Comparison of ENCODE assay signal across 8 mouse cellular contexts in genomic region chr11:76456233-76456632, GRCm38 (mm10). TPM values are rescaled to one million over a fixed set of nuclear protein-coding genes. Genes with fewer than 3 reads are reported as not detected.
DNase-seq lines count a peak whose midpoint lies in the region; ATAC-seq and TF ChIP-seq lines count a peak whose summit lies in the region.

No protein-coding gene starts in this region.

- intact Hi-C loops in heart, postnatal 25 days (cut with DNase I), result loop anchor here (1.0 to 10.0 kb wide), 5 partner anchors 40 to 204 kb away; no protein-coding TSS in a partner anchor

- DNase-seq in ES-CJ7 (ENCODE audit: low read depth, low spot score), result peak; percentile 89
- DNase-seq in c-Kit-positive CD71-positive TER-119-negative erythroid progenitor cells, embryonic 14.5 days (ENCODE audit: low read depth), result peak; percentile 53
- peak; percentile 60 for DNase-seq in heart, postnatal 25 days (ENCODE audit: low spot score)
- DNase-seq in layer of hippocampus, adult 11-12 months (ENCODE audit: low spot score), result peak; percentile 86
- peak; percentile 92 for DNase-seq in lung, embryonic 14.5 days
- DNase-seq in thymus, adult 18-20 months, result peak; percentile 73 to 77

- H3K4me2 ChIP-seq in forebrain, embryonic 13.5 days, result no peak overlapping the region
- H3K4me2 ChIP-seq in lung, embryonic 14.5 days, result no peak overlapping the region

- peaks cover 83% of the 10 kb centered on the region for H3K36me3 ChIP-seq in forebrain, embryonic 13.5 days (ENCODE audit: poor library complexity, severe bottlenecking)
- H3K36me3 ChIP-seq in lung, embryonic 14.5 days (ENCODE audit: insufficient read depth), result peaks cover 48% of the 10 kb centered on the region

- no peak overlapping the region for H3K4me3 ChIP-seq in forebrain, embryonic 13.5 days
- no peak overlapping the region for H3K4me3 ChIP-seq in lung, embryonic 14.5 days (ENCODE audit: low read depth, low read length)
- H3K4me3 ChIP-seq in olfactory bulb, adult 2 months (ENCODE audit: insufficient read depth, low read depth, low read length), result no peak overlapping the region

- peak; percentile 62; the same call in 1 of the 2 replicates for ATAC-seq in forebrain, embryonic 13.5 days
- ATAC-seq in lung, embryonic 14.5 days (ENCODE audit: insufficient read depth), result peak; percentile 75

- TF ChIP-seq POLR2A in olfactory bulb, adult 2 months (IDR thresholded peaks at IDR 0.05; ENCODE audit: insufficient read depth, low read depth, low read length), result no peak

- H3K4me1 ChIP-seq in forebrain, embryonic 13.5 days, result peaks cover 11% of the 10 kb centered on the region
- H3K4me1 ChIP-seq in lung, embryonic 14.5 days (ENCODE audit: insufficient read depth), result no peaks in the 10 kb centered on the region
- H3K4me1 ChIP-seq in olfactory bulb, adult 2 months (ENCODE audit: control insufficient read depth, insufficient read depth, low read length), result peaks cover 4% of the 10 kb centered on the region

- no peaks in the 10 kb centered on the region for H3K27me3 ChIP-seq in forebrain, embryonic 13.5 days
- no peaks in the 10 kb centered on the region for H3K27me3 ChIP-seq in lung, embryonic 14.5 days (ENCODE audit: insufficient read depth, low read length)

- H3K27ac ChIP-seq in forebrain, embryonic 13.5 days, result peak overlapping the region; percentile 54; the same call in 1 of the 2 replicates
- H3K27ac ChIP-seq in lung, embryonic 14.5 days (ENCODE audit: low read depth), result no peak overlapping the region
- no peak overlapping the region for H3K27ac ChIP-seq in olfactory bulb, adult 2 months (ENCODE audit: insufficient read depth, low read depth, low read length)

- H3K9ac ChIP-seq in forebrain, embryonic 13.5 days, result no peak overlapping the region; the same call in 1 of the 2 replicates
- no peak overlapping the region for H3K9ac ChIP-seq in lung, embryonic 14.5 days

- H3K9me3 ChIP-seq in forebrain, embryonic 13.5 days (replicated peaks), result no peaks in the 10 kb centered on the region
- no peaks in the 10 kb centered on the region for H3K9me3 ChIP-seq in lung, embryonic 14.5 days (ENCODE audit: low read depth, low read length)

- TF ChIP-seq CTCF in lung, embryonic 14.5 days (IDR thresholded peaks at IDR 0.05; ENCODE audit: low read depth), result peak; percentile 99
- peak; percentile 83 for TF ChIP-seq CTCF in olfactory bulb, adult 2 months (IDR thresholded peaks at IDR 0.05; ENCODE audit: insufficient read depth, low read depth, low read length)

- WGBS in forebrain, embryonic 13.5 days, result 15% methylated on average over 6 of the region's 6 CpGs
- WGBS in lung, embryonic 14.5 days, result 16% methylated on average over 6 of the region's 6 CpGs
- 11% methylated on average over 6 of the region's 6 CpGs for WGBS in olfactory bulb, adult 2 months

RNA-seq across cellular contexts. Expression of gene Timm22, which starts 49.5 kb away (rescaled TPM):
- polyA plus RNA-seq in forebrain, embryonic 13.5 days (2015; fragmentation: Nextera tagmentation; extraction: Ambion mirVana), result 102 and 104 TPM in 2 replicates
- 10 to 100 TPM; 51.1 to 57.1 TPM for total RNA-seq in heart, postnatal 25 days (2021)
- polyA plus RNA-seq in lung, embryonic 14.5 days (2014; fragmentation: Nextera tagmentation; extraction: Ambion mirVana), result 120 and 127 TPM in 2 replicates
- not detected in 2 replicates for polyA plus RNA-seq in olfactory bulb, adult 2 months (2012; ENCODE audit: insufficient read depth, insufficient read length, low replicate concordance, missing spikeins)

RNA-seq across cellular contexts. Expression of gene Nxn, which starts 57.3 kb away (rescaled TPM):
- 23.4 and 29.9 TPM in 2 replicates for polyA plus RNA-seq in forebrain, embryonic 13.5 days (2015; fragmentation: Nextera tagmentation; extraction: Ambion mirVana)
- 10 to 100 TPM; 11.6 to 14.8 TPM for total RNA-seq in heart, postnatal 25 days (2021)
- 29.8 and 31.5 TPM in 2 replicates for polyA plus RNA-seq in lung, embryonic 14.5 days (2014; fragmentation: Nextera tagmentation; extraction: Ambion mirVana)
- not detected in 2 replicates for polyA plus RNA-seq in olfactory bulb, adult 2 months (2012; ENCODE audit: insufficient read depth, insufficient read length, low replicate concordance, missing spikeins)

Comparison
In these comparisons a context has a peak if more than half of its experiments do, and no peak if none do; other contexts are left out.
1. RNA of gene Timm22, which starts 49.5 kb away (polyA plus RNA-seq): 120 to 127 TPM in lung, embryonic 14.5 days and 102 to 104 TPM in forebrain, embryonic 13.5 days; not detected in olfactory bulb, adult 2 months; every median in the first group is over 100 times any median in the second.
2. Peak in every context shown above with its lines, with median percentiles within 50 percentile points of each other: DNase-seq.